Mouse (Mus musculus) C2C12 (cell line): ENCODE measurements around the gene Hoxa7.

Experiments
- CTCF ChIP-seq: IDR thresholded peaks from one replicate; pipeline ENCODE4 v1.5.1; 2011; ENCODE audit not compliant: control insufficient read depth, insufficient read depth, insufficient read length
- MAX ChIP-seq: IDR thresholded peaks from one replicate; pipeline ENCODE4 v1.6.1; 2011; ENCODE audit warnings: mild to moderate bottlenecking, control low read depth

- TF ChIP-seq CTCF (no peak), MAX (no peak)
Observed at GRCm38 (mm10) chr6:52238976-52239375, 17.3 kb upstream of the Hoxa7 start.
